Mouse (Mus musculus) limb, embryonic 12.5 days (tissue): ENCODE measurements around the gene Bmpr2. TPM values are rescaled to one million over a fixed set of nuclear protein-coding genes. Genes with fewer than 3 reads are reported as not detected.

Experiments used
- polyA plus RNA-seq: library from polyadenylated mRNA; unstranded; fragments of >200 nt; fragmentation: Nextera tagmentation; extraction: Ambion mirVana; gene quantifications from 2 replicates; pipeline ENCODE4 v1.2.1, GENCODE M21; 2016

The Bmpr2 gene
- polyA plus RNA-seq, 1 experiment from 2014 or later: 11.0 TPM

Other genes with a start within 250 kb of the Bmpr2 start
- gene Gm973, start 247.1 kb upstream of the Bmpr2 start, polyA plus RNA-seq: 1.0 and 1.1 TPM in 2 replicates
- 527 and 531 TPM in 2 replicates for gene Sumo1, start 92.6 kb upstream of the Bmpr2 start, polyA plus RNA-seq
- gene Nop58, start 78.4 kb upstream of the Bmpr2 start, polyA plus RNA-seq: 275 and 303 TPM in 2 replicates
- gene Fam117b, start 149.6 kb downstream of the Bmpr2 start, polyA plus RNA-seq: 17.6 and 19.0 TPM in 2 replicates